Mouse (Mus musculus) common myeloid progenitor, adult 5-6 weeks (primary cell): Measurements from ENCODE around the gene Gm19426. TPM values are rescaled to one million over a fixed set of nuclear protein-coding genes. Genes with fewer than 3 reads are reported as not detected.

ENCODE experiments used
- ATAC-seq: replicated peaks from 2 replicates; pipeline ENCODE4 v1.8.0; 2016; ENCODE audit warnings: low read depth, mild to moderate bottlenecking, moderate TSS enrichment, inconsistent platforms; ENCODE audit not compliant: poor library complexity, severe bottlenecking
- total RNA-seq: library from RNA; stranded (forward); fragments of 200-1000, 187-1606 nt; gene quantifications from 2 replicates; pipeline ENCODE4 v1.2.3, GENCODE M21; 2017

Gene Gm19426
- 2.8 TPM in 1 of 2 replicates, not detected in the other for total RNA-seq

DNA sequence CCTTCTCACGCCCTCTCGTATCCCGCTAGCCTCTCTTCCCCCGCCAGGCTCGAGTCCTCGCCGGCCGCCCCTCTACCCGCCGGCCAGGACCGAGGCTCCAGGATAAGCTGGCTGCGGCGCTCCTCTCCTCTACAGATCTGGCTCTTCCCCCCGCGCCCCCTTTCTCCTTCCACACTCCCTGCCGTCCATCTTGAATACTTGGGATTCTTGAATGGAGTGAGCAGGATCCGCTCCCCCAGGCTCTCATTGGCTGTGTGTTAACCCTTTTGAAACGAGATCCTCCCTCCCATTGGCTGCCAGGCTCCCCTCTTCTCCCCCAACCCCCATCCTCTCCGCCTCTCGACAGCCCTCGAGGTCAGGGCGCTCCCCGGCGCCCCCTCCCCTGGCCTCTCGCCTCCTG, at the start of gene Gm19426:
Gene Gm19426, minus strand, starts transcription at position 95 of the 400 bp plus-strand sequence.
- ATAC-seq: peak; percentile 79

DNA sequence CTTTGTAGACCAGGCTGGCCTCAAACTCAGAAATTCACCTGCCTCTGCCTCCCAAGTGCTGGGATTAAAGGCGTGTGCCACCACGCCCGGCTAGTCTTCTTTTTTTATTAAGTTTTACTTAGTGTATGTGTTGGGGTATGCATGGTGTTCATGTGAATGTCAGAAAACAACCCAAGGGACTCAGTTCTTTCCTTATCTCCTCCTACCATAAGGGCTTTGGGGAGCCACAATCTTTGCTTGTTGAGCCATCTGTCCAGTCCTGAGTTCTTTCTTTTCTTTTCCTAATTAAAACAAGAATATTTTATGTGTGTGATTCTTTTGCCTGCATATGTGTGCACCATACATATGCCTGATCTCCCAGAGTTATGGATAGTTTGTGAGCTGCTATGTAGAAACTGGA, 49.7 kb upstream of the Gm19426 start:
- ATAC-seq: peak; percentile 54; the same call in 1 of the 2 replicates

DNA sequence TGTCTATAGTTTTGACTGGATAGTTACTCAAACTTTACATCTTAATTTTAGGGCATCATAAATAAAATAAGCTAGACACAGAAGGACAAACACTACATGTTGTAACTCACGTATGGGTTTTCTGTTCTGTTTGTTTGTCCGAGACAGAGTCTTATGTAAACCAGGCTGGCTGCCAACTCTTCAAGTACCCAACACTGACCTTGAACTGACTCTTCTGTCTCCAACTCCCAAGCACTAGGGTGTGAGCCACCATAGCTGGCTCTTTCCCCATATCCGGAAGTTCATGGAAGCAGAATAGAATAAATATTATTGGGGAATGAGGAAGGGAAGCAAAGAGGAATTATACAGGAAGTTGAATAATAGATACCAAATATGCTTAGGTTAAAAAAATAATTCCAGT, 49.1 kb upstream of the Gm19426 start:
- ATAC-seq: no peak

DNA sequence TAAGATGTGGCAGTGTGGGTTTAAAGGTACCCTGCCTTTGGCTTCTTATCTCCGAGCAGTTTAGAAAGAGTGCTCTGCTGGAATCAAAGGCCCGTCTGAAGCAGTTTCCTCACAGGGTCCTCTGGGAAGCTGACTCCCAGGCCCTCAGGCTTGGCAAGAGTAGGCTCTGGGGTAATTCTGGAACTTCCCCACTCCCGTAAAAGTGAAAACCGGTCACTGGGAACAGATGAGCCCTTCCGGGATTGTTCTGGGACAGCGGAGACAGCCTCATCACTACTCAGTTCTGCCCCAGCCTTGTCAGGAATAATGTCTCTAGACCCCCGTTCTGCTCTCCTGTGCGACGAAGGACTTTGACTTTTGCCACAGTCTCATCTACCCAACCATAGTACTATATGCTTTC, 47.0 kb upstream of the Gm19426 start:
- no peak for ATAC-seq

DNA sequence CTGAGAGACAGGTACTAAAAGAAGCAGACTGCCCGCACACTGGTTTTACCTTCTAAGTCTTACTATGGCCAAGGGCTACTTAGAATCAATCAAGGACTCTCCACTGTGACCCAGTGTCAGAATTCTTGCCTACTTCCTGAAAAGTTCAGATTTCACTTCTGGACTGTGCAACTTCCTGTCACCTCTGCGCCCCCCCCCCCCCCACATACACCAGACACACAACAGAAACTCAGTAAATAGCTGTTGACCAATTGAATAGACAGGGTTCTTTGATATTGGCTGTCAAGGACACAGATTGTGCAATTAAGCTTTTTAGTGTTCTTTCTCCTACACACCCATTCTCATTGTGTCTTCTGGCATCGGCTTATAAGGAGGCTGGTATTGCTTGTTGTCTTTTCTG, 44.9 kb upstream of the Gm19426 start:
- ATAC-seq: peak; percentile 22

DNA sequence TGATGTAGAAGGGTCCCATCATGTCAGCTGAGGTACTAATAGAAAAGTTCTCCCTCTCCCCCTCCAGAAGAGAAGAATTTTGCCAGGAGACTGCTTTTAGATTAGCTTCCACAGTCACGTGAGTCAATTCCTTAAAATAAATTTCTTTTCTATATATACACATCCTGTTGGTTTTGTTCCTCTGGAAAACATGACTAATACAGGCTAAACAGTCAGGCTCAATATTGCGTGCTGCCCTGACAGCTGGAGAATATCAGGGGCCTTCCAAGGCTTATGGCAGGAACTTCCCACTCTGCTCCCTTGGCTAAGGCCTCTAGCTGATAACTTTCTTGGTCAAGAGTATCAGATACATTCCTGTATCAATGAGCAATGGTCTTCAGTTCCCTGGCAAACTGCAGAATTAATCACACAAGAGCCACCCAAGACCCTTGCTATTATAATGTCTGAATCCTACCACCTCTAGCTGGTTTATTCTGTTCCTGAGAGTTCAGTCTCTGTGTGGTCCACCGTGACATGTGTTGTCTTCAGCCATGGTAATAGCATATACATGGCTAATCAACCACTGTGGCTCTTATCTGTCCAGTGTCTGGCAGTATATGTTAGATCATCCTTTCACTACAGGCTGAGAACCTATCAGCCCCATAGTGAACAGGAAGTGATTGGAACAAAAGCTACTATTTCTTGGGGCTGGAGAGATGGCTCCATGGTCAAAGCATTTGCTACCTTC, 40.5 kb upstream of the Gm19426 start:
- ATAC-seq: 0 out of 2 replicates have a peak, but pooled peaks have one; percentile 4

DNA sequence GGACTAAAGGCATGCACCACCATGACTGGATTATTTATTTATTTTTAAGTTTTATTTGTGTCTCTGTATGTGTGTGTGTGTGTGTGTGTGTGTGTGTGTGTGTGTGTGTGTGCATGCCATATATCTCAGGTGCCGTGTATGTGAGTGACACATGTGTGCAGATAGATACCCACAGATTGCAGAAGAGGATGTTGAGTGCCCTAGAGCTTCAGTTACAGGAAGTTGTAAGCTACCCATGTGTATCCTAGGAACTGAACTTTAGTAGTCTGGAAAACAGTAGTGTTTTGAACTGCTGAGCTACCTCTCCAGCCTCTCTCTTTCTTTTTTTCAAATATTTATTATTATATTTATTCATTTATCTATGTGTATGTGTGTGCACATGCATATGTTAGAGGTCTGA, 39.9 kb upstream of the Gm19426 start:
- peak; percentile 64 for ATAC-seq

DNA sequence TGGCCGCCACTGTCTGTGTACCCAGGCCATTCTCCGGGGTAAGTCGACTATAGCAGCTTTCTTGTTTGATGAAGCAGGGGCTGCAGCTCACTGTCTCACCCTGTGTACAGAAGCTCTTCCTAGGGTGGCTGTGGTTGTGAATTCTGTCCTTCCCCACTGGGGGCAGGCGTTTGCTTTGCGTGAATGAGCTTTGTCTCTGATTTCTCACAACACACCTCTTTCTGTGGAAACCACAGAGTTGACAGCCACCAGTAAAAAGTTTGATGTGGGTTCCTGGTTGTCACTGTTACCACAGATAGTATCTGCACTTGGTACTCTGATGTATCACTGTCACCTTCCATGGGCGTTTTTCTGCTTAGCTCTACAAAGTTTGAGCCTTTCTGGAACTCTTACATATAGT, 35.8 kb upstream of the Gm19426 start:
- ATAC-seq: peak; percentile 93

DNA sequence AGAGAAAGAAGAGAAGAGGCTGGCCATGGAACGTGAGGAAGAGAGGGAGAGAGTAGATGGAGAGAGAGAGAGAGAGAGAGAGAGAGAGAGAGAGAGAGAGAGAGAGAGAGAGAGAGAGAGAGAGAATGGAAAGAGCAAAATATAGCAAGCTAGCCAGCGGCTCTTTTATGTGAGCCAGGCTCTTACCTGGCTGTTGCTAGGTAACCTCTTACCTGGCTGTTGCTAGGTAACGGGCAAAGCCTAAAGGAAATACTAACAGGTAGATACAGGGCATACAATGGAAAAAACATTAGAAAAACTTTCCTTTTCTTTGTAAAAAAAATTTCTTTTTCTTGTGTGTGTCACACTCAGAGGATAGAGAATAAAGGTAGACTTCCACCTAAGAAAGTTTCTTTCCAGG, 34.3 kb upstream of the Gm19426 start:
- no peak for ATAC-seq

DNA sequence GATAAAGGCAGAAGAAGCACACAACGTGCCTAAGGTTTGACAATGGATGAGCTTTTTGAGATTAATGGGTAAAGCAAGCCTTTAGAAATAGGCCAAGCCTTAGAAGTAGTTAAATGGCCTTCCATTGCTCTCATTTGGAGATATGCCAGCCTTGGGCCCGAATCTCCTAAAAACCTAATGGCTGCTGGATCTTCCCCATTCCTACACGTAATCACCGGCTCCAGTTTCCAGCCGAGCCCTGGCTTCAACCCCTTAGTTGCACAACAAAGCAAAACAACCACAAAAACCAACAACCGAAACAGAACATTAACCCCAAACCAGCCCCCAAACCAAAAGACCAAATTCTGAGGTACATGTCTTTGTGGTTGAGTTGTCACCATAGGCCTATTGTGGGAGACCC, 32.2 kb upstream of the Gm19426 start:
- ATAC-seq: no peak

DNA sequence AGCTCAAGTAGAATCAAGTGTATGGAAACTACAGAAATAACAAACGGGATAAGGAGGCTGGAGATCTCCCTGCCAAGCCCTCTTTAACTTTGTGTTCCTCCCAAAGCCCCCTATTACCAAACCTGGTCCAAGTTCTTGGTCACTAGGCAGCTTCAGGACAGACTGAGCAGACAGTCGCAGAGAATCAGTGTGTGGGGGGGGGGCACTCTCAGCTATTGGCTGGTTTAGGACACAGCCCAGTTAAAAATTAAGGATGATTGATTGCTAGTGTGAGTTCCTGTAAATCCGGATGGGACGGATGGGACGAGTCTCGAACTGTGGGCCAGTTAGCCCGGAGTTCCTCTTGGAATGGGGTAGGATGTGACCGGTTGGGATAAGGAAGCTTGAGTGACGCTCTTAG, 31.8 kb upstream of the Gm19426 start, which contains the start of gene Serping1:
Gene Serping1, minus strand, starts transcription at position 204 of the 400 bp plus-strand sequence.
- ATAC-seq: no peak

DNA sequence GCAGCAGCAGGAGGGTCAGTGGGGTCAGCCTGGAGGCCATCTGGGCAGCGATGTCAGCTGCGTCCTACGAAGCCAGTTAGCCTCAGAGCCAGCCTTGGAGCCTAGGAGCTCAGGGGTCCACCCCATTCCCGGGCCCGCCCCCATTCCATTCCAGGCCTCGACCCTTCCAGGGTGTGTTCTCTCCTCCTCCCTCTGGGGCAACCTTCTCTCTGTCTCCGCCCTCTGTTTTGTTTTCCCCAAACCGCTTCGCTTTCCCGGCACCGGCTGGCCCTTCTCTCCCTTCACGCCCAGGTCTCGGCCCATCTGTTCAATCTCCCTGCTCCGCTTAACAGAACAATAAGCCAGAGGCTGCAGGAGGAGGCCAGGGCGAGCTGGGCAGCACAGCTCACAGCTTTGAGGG, 31.3 kb upstream of the Gm19426 start:
- no peak for ATAC-seq

DNA sequence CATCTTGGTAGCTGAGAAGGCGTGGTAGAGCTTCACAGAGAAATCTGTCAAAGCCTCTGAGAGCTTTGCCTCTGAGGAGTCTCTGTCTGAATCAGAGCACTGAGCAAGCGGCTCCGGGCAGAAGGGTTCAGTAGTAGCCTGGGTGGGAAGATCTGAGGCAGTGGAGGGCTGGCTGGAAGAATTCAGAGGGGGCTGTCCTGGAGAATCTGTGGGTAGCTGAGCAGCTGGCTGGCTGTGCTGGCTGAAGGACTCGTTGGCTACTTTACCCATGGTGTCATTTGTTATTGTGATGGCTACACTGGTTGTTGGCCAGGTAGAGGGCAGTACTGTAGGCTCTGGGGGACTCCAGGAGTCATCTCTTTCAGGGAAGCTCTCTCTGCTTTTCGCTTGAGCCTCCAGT, 29.7 kb upstream of the Gm19426 start:
- ATAC-seq: no peak

DNA sequence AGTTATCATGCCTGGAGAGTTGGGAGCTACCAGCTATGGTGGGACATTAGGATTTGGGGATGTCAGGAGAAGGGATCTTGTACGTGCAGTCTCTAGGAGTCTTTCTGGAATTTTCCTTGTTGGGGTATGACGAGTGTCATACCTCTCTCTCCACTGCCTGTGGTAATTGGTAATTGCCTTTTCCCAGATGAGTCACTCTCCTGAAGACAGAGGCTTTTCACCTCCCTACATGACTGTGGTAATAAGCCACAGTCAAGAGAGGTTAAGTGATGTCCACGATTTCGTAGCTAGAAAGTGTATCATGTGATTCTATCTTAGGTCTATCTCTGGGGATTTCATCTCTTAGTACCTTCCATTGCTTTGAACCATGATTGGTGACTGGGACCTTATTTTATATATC, 29.0 kb upstream of the Gm19426 start:
- ATAC-seq: no peak

DNA sequence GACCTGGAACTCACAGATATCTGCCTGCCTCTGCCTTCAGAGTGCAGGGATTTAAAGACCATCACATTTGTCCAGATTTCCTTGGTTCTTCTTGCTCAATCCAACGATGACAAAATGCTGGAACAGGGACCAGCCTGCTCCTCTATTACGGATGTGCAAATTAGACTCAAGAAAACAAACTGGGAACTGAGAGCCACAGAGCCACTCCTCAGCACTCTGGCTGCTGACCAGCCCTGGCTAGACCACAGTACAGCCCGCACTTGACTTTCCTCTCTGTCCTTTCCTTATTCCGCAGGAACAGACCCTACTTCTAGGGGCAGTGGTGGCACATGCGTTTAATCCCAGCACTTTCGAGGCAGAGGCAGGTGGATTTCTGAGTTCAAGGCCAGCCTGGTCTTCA, 27.0 kb upstream of the Gm19426 start:
- no peak for ATAC-seq

DNA sequence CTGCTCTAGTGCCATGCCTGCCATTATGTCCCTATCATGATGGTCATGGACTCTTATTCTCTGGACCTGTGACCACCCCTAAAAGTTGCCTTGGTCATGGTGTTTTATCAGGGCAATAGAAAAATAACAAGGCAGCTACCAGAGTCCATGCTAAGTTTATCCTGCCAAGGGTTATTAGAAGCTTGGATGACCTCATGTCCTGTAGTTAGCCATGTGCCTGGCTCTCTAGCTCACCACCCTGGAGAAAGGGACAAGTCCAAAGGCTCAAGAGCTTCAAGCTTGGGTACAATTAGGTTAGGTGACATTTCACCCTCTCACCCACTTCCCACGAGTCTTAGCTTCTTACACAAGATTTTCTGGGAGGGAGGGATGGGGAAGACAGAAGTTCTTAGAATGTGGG, 19.4 kb upstream of the Gm19426 start:
- ATAC-seq: no peak

DNA sequence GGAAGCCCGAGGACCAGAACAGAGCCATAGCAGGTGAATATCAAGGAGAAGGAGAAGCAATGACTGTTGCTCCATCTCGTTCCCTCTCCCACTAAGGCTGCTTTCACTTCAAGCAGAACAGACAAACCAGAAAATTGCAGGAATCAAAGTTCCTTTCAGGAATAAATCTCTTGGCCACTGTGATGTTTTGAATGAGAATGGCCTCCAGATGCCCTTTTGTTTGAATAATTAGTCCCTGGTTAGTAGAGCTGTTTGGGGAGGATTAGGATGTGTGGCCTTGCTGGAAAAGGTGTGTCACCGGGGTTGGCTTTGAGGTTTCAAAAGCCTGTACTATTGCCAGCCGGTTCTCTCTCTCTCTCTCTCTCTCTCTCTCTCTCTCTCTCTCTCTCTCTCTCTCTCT, 18.8 kb upstream of the Gm19426 start:
- no peak for ATAC-seq

DNA sequence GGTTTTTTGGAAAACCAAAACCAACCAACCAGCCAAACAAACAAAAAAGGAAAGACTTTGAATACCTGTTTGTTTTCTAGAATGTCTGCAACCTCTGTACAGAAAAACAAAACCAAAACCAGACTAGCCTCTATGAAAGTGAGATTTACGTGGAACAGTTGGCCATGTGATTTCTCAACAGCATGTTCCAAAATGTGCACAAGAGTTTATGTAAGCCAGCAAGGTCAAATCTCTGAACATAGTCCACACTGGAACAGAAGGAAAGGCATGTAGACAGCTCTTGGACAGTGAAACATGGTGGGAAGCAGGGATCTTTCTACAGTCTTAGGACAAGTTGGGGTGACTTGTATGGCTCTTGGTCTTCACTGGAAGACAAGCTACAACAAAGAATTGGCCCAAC, 18.4 kb upstream of the Gm19426 start:
- ATAC-seq: no peak

DNA sequence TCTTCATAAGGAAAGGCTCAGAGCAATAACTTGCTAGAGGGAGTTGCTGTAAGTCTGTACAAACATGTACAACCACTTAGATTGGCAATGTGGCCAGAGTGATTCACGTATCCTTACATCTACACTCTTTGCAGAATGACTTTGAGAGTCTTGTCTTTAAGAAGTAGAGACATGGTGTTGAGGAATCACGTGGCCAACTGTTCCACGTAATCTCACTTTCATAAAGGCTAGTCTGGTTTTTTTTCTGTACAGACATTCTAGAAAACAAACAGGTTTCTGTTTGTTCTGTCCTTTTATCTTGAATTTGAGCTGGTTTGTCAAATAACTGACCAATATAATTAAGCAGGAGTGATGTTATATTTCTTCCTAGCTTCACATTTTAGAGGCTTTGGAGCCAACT, 17.9 kb upstream of the Gm19426 start:
- ATAC-seq: no peak

DNA sequence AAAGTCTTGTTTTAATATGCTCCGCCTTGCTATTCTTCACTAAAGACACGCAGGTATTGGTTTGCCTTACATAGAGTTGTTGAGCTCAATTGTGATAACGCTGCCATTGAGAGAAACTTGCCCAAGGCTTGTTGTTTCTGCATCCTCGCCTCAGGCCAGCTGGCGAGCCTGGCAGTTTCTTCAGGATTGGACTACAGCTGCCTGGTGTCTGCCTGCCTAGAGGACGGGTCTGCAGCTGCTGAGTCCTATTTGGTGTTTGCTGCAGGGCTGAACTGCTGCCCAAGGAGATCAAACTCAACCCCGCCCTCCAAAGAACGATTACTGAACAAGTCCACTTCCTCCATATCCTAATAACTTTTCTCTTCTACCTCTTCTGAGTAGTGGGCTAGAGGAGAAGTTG, 17.3 kb upstream of the Gm19426 start:
- ATAC-seq: no peak

DNA sequence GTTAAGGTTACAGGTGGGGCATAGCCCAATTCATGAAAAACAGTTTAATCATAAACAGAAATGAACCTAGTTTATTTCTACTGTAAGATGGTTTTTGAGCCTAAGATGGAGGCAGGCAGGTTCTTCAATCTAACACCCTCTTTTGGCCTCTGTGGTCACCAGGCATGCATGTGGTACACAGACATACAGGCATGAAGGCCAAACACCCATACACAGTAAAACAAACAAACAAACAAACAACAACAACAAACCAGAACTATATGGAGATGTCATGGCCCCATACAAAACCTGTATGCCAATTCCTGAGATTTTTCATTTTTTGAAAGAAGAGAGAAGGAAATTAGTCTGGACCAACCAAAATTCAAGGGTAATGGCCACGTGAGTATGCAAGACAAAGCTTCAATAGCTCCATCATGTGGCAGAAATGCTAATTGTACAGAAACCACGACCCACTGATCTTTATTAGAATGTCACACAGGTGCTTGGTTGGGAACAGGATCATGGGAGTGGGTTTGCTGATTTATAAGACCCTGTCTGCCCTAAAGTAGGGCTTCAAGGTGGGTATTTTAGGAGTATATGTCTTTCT, 15.2 kb upstream of the Gm19426 start:
- ATAC-seq: peak; percentile 93
